Mouse (Mus musculus) embryo, embryonic 9.5 days (tissue): ENCODE results near the gene Gm12216.

Experiments used
- DNase-seq: peaks from one replicate; pipeline ENCODE4 v3.0.0-alpha.2; 2017; ENCODE audit errors: extremely low spot score

Gm12216 gene

DNA sequence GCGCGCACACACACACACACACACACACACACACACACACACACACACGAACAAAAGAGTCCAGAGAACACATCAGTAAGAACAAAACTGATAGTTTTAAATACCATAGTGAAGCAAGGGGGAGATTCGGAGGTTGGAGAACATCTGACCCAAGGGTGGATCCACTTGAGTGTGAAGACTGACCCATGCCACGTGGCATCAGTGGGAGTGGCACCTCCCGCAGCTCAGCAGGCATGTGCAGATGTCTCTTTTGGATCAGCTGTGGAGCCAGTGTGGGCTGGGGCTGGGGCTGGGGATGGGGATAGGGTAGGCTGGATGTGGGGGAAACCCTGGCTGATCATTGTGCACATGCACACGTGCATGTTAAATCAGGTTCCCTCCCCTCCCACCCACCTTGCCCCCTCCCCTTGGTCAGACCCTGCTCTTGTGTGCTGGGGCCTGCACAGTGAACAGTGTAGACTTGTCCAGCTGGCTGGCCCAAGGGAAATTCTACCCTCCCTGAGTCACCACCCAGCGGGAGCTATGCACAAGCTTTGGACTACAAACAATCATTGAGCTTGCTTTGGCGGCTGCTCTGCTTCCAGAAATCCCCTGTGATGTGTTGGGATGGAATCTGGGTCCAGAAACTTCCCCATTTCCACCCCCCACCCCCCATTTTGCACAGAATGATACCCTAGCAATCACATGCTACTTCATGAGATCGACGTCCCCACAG, 37.7 kb downstream of the Gm12216 start:
- no peak for DNase-seq

DNA sequence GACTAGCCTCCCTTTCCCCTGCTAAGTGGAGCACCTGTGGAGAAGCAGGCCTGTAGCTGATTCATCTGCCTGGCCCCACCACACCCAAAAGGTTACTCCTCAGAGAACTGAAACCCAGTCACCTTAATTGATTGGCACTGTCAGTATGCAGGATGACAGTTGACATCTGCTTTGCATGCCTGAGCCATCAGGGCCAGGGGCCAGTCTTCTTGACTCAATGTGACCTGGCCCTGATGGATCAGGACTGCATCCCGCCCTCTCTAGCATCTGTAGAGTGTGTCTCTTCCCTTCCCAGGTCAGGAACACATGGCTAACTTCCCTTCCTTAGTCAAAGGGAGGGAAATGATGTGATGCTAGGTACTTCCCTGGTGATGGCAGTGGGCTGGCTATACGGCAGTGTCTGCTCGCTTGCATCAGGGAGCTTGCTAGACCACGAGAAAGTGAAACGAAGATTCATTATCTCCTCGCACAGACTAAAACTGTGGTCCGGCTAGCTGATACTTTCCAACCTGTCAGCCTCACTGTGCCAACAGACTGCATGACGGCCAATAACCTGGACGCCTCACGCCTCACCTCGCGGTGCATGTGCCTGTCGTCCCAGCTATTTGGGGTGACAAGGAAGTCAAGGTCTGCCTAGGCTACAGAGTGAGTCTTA, 38.4 kb downstream of the Gm12216 start:
- DNase-seq, result no peak

DNA sequence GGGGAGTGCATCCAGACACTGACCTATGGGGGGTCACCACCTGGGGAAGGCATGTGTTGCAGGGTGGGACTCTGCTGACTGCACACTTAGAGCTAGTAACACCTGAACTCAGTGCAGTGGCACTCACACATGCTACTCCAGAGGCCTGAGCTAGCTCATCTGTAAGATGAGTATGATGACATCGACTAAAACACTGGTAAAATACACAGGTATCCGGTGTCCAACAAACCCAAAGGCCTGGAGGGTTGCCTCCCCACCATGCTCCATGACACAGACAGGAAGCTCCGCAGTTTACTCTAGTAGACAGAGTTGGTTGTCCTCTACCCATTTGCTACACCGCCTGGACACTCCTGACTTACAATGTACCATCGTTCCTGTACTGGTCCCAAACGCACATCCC, 39.5 kb downstream of the Gm12216 start:
- no peak for DNase-seq

DNA sequence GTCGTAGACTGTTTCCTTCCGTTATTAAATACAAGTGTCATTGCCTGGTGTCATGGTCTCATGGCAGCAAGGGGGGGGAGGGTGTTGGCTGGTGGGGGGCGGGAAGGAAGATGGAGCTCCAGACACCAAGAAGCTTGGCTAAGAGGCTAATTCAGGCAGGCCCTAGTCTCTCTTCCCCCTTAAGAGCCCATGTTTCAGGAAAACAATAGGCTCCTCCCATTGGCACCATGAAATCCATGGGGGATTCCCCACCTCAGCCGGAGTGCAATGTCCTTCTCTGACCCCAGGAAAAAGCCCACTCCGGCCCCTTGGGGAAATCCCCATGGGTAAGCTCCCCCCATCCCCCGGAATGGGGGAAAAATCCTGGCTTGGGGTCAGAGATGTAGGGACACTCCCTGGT, 40.3 kb downstream of the Gm12216 start:
- no peak for DNase-seq

DNA sequence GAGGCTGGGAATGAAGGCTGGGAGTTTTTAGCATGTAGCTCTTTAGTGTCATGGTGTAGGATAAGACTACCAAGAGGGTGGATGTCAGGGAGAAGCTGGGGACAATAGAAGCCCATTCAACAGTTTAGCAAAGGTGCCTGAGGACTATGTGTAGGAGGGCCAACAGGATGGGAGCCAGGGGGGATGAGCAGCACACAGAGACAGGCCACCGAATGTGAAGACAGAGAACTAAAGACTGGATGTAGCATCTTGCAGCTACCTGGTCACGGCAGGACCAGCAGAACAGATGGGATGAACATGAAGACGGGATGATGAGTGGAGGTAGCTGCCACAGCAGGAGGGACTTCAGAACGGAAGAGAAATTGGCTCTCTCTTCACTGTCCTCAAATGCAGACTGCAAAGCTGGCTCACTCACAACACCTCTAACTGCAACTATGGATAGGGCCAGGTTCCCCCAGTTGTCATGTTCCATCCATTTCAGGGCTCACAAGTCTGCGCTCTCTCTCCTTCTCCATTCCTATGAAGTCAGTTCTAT, 42.1 kb downstream of the Gm12216 start:
- DNase-seq, result no peak

DNA sequence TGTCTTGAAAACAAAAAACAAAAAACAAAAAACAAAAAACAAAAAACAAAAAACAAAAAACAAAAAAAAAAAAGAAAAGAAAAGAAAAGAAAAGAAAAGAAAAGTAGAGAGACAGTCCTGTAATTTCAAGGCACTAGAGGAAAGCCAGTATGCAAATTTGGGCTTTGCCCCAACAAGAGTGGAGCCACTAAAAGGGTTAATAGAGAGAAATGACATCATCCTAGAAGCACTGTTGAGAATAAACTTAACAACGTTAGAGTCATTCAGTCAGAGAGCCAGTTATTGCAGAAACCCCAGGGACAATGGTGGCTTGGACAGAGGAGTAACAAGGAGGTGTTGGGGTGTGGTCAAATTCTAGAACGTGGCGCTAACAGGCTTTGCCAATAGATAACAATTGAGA, 44.2 kb downstream of the Gm12216 start:
- DNase-seq, result no peak

DNA sequence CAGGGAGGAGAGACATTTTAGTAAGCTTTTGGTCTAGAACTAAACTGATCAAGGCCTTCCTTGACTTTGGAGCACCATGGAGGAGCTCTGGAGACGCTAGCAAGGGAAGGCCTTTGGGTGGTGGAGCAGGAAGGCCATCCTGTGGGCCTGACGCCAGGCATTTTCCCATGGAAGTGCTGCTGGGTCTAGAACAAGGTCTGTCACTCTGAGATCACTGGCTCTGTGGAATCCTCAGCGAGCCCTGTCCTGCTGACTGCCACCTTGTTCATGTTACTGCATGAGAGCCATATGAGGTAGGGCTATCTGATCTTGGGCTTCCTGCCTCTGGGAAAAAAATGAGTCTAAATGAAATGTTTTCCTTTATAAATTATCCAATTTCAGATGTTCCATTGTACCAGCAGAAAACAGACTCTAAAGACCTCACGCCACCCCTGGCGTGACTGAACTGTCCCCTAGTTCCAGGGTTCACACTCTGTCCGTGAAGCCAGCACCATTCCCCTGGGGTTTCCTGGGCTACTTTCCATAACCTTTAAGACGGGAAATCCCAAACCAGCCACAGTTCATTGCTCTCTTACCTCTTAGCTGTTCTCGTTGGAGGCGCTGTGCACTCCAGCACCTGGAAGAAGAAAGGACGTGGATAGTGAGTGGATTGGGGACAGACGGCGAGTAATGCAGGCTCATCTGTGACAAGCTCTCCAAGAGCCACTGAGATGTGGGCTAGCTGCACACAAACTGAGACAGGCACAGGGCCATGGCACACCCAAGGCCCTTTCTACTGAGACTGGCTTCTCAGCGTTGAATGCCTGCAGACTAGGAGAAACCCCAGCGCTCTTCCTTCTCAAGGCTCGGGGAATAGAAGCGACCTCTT, 45.8 kb downstream of the Gm12216 start:
- no peak for DNase-seq

DNA sequence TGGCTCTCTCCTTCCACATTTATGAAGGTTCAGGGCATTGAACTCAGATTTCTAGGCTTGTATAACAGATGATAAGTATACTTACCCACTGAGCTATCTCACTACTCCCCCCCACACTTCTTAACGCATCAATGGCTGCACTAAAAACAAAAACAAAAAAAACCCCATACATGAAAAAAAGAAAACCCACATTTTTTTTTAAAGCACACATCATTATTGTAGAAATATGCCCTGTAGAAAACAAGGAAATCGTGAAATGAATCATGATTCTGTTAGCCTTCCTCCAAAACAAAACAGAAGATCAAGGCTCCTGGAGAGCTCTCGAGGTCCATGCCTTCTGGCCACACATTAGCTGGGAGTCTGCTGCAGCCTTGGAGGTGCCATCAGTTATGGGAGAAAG, 47.7 kb downstream of the Gm12216 start:
- DNase-seq, result no peak

DNA sequence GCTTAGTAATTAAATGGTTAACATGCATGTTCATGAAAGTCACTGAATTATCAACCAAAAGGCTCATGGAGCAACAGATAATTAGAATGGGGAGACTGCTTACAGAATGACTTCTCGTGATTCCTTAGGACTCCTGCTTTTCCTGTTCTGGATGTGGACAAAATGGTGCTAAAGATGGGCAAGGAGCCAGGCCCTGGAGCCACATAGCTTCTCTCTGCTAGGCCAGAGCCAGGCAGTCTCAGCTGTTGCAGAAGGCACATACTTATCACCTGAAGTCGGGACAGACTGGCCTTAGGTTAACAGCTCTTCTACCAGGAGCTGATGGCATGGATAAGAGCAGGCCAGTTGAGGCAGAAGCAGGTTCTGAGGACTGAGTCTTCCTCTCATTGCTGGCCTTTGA, 48.3 kb downstream of the Gm12216 start:
- DNase-seq, result no peak

DNA sequence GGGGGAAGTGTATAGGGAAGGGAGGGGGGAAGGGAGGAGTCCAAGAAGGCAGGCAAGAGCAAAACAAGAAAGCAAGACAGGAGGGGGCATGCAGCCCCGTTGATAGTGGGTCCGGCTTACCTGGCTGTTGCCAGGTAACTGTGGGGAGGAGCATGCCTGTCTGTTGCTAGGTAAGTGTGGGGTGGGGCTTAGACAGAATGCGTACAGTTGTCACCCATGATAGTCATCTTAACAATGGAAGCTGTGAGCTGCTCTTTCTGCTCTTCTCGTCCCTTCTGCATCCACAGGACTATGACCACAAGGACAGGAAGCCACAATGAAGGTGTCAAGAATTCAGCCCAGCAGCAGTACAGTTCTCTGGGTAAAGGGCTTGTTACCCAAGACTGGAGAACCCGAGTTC, 48.9 kb downstream of the Gm12216 start:
- DNase-seq, result no peak

DNA sequence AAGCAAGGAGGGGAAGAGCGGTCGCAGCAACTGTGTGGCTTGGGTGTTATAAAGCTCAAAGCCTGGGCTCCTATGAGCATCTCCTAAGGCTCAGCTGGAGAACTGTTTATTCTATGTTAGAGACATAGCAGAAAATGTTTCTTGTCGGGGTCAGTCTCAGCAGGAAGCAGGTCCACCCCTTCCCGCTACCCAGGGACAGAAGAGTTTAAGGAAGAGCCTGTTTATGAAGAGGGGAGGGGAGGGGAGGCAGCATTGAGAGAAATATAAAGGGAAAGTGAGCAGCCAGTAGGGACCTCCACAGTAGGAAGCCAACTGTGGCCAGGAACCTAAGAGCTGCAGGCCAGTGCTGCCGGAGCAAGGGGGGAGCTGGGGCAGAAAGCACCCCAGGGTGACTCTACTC, 49.7 kb downstream of the Gm12216 start:
- no peak for DNase-seq

DNA sequence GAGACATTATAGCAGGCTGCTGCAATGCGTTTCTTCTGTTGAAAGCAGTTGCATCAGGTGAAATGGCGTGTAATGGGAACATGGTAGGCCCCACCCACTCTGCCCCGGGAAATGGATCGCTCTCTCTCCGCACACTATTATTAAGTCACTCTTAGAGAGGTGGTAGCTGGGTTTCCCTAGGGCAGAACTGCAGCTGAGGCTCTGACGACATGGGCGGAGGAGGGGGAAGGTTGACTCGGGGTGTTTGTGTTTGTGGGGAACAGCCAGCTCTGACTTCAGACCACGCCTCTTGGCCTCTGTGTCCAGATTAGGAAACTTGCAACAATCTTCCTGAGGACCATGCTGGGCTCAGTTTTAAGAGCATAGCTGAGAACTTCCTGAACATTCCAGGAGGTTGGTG, 53.3 kb downstream of the Gm12216 start:
- DNase-seq, result no peak

DNA sequence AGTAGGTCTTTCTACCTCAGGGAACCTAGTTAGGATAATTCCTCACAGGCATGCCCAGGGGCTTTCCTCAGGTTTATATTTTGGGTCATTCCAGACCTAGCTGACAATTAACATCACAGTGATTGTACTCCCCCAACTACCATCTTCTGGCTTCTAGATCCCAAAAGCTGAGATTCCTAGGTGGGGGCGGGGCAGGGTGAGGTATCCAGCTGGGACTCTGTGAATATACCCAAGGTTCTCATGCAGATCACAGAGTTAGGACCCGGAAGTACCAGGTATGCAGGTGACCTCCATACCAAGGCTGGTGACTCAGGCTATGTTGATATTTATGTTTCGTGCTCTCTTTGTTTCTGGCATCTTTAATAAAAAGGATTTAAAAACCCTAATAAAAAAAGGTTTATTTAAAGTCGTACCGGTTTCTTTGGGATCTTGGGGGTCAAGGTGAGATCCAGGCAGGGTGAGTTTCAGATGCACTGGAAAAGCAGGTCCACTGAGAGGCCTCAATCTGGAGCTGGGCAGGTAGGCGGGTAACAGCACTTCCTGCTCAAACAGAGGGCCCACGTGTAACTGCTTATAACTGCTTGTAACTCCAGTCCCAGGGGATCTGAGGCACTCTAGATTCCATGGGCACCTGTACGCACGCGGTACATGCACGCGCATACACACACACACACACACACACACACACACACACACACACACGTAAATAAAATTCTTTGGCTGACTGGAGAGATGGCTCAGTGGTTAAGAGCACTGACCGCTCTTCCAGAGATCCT, 54.3 kb downstream of the Gm12216 start:
- DNase-seq, result no peak

DNA sequence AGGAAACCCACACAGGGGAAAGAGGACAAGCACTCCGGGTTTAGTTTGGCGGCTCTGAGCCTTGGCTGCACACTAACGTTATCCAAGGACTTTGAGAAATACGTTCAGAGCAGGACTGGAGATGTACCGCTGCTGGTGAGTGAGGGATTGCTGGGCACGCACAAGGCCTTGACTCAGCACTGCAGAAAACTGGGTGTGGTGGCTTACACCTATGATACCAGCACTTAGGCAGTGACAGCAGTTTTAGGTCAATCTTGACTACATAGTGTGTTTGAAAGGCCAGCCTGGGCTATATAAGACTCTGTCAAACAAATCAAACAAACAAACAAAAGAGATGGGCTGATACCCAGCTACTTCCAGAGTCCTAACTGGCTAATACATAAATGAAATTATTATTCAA, 55.6 kb downstream of the Gm12216 start:
- DNase-seq, result no peak

DNA sequence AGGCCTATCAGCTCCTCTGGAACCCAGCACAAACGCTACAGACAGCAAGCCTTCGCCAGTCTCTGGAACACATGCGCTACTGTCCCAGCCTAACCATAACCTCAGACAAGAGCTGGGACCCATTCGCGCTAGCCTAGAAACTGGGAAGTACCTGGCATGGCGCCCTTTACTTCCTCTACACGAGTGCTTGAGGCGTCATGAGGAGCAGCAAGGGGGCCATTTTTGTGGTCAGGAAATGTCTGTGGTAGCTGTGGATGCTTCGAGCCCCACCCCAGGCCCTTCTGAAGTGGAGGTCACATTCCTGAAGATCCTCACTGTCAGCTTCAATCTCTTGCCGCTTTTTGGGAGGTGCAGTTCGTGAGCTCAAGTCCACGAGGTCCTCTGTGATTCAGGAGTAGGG, 56.0 kb downstream of the Gm12216 start:
- DNase-seq, result no peak

DNA sequence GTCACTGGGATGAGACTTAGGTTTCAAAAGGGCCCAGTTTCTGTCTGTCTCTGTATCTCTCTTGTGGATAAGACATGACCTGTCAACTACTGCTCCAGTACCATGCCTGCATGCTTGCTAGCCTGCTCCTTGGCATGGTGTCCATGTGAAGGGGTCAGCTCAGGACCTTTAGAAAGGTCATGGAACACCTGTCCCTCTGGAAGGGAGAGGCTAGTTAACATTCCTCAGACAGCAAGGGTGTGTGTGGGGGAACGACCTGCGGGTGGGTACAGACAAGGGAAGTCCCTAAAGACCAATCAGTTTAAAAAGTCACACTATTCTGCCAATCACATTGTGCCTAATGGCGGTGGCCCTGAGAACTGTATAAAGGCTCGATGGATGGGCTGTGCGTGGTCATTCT, 58.1 kb downstream of the Gm12216 start:
- DNase-seq, result no peak

DNA sequence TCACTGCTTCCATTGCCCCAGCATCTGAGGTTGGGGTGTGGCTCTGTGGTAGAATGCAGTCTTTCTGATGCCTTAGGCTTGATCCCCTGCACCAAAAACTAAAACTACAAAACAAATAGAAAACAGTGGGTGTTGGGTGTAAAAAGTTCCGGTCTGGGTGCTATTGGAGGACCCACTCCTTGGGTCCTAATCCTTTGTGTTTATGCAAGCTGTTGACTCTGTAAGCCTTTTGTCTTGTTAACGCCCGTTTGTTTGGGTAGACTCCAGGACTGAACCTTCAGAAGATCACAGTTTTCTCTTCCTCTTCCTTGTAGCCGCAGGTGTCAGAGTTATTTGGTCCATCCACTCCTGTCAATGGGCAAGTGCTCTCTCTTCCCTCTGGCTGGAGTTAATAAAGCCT, 59.0 kb downstream of the Gm12216 start:
- no peak for DNase-seq

DNA sequence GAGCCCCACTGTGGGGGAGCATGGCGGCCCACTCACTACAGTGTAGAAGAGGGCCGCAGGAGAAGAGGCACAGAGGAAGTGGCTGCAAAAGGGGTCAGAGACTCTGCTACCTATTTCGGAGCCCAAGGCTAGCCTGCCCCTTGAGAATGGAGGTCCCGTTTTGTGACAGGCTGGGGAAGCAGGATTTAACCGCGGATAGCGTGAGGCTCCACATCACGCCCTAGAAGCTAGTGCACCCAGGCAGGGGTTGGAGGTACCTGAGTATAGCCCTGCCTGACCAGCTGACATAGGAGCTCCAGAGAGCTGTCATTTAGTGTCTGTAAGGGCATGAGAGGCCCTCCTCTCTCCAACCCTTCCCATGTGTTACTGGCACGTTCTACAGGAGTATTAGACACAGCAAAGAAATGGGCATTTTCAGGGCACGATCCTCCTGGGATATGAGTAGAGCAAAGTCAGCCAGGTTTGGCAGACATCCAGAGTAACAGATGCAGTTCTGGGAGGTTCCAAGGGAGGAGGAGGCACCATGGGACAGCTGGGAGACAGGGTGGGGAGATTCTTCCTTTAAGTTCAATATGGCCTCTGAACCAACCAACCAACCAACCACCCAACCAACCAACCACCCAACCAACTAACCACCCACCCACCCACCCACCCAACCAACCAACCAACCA, 60.9 kb downstream of the Gm12216 start:
- DNase-seq, result no peak

DNA sequence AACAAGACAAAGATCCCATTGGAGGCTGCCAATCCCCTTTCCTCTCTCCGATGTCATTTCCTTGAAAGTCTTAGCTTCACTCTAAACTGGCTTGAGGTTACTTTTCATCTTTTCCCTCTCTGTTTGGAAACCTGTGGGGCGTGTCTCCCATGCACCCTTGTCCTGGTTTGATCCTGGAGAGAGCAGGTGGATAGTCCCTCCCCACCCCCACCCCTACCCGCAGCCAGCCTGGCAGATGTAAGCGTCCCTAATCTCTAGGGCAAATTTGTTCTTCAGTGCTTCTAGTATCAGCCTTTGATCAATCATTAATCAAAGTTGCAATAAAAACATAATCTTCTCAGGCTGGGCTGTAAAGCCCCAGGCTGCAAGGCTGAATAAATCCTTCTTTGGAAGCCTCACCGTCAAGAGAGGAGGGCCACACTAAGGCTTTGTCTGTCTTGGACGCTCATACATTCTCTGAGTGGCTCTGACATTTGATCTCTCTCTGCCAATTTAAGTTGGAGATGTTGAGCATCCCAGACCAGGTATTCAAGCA, 61.6 kb downstream of the Gm12216 start:
- no peak for DNase-seq

DNA sequence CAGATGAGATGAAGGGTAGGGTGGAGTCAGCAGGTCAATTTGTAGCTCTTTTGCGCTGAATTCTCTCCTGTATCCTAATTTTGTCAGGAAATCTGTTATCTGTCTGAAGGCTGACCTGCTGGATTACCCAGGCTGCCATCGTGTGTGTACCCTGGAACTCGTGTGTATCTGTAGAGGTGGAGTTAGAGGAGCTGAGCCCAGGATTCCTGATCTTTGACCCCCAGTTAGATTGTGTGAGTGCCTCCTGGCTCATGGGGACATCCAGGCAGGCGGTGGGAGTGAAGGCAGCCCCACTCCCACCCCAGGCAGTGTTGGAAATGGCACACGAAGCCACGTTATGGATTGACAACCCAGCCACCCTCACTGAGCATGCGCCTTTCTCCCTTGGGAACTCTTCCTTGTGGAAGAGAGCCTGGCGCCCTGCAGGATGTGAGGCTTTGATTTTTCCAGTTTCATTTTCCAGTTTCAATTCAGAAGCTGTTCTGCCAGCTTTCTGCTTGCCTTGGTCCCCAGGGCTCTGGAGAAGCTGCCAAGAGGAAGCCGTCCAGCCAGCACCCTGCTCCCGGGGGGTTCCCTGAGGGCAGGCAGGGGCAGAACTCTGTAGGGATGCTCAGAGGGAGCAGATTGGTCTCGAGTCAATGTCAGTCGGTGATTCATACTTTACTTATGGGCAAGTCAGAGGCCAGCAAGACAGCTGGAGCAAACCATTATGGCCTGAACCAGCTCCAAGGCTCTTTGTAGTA, 62.5 kb downstream of the Gm12216 start:
- DNase-seq, result no peak
